Mouse (Mus musculus): ENCODE results near the gene Mlph. TPM values are rescaled to one million over a fixed set of nuclear protein-coding genes. Genes with fewer than 3 reads are reported as not detected.

The Mlph gene
- total RNA-seq, 1 experiment: 0.36 TPM

GRCm38 (mm10) chr1:90895004-90895403 lies 19.9 kb upstream of the Mlph start:
- peaks cover 0 to 2% of the 10 kb centered on the region in 2 experiments; a peak in 1 of 4 replicates for H3K4me1 ChIP-seq (ENCODE audit: control insufficient read depth in 2 of 2, insufficient read depth in 2 of 2, low read length in 2 of 2, poor library complexity in 1 of 2)
- in situ Hi-C loops (cut with MboI; ENCODE audit: low sequenced_read_pairs in 2 of 2, unreplicated experiment in 2 of 2): no loop called here
- no peak for TF ChIP-seq ZC3H11A (IDR thresholded peaks at IDR 0.05; ENCODE audit: borderline replicate concordance, low read depth, low read length)
- no peak for TF ChIP-seq HCFC1 (IDR thresholded peaks at IDR 0.05; ENCODE audit: borderline replicate concordance, insufficient read depth, low read length)
- no peak for TF ChIP-seq MAFK (IDR thresholded peaks at IDR 0.05; ENCODE audit: insufficient read depth, low read depth, low read length)
- TF ChIP-seq CHD2 (IDR thresholded peaks at IDR 0.05; ENCODE audit: low read depth, low read length): no peak
- TF ChIP-seq ZNF384 (IDR thresholded peaks at IDR 0.05; ENCODE audit: low read depth, low read length): no peak
- H3K9ac ChIP-seq (ENCODE audit: insufficient read depth, low read depth, low read length, poor library complexity, severe bottlenecking): no peak overlapping the region
- no peak overlapping the region for H3K27ac ChIP-seq (ENCODE audit: insufficient read depth, low read depth, low read length, poor library complexity, severe bottlenecking)
- H3K4me3 ChIP-seq (ENCODE audit: insufficient read depth in 1 of 2, low read depth in 1 of 2, low read length in 2 of 2, poor library complexity in 1 of 2, severe bottlenecking in 1 of 2): no peak overlapping the region
- H3K9me3 ChIP-seq (ENCODE audit: control insufficient read depth, insufficient read depth, low read depth, low read length): 0 out of 2 replicates have a peak, but pooled peaks cover 3% of the 10 kb centered on the region
- no peak for DNase-seq (ENCODE audit: low read depth, low spot score)
- no peaks in the 10 kb centered on the region for H3K36me3 ChIP-seq (ENCODE audit: control insufficient read depth, insufficient read depth, low read length, poor library complexity, severe bottlenecking)

DNA sequence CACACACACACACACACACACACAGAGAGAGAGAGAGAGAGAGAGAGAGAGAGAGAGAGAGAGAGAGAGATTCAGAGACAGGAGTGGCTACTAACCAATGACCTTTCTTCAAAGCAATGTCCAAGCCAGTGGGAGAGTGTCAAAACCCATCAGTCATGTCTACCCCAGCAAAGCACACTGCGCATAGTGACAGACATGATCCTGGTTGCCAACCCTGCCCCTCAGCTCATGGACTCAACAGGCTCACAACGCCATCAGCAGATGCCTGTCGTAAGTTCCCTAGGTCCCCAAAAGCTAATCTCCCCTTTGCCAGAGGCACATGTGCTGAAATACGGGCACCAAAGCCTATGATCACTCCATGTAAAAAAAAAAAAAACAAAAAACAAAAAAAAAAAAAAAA lies 18.6 kb upstream of the Mlph start:
- in situ Hi-C loops (cut with MboI; ENCODE audit: low sequenced_read_pairs in 2 of 2, unreplicated experiment in 2 of 2): no loop called here
- TF ChIP-seq ZNF384 (IDR thresholded peaks at IDR 0.05; ENCODE audit: low read depth, low read length): no peak
- no peak for TF ChIP-seq CHD2 (IDR thresholded peaks at IDR 0.05; ENCODE audit: low read depth, low read length)
- TF ChIP-seq MAFK (IDR thresholded peaks at IDR 0.05; ENCODE audit: insufficient read depth, low read depth, low read length): no peak
- TF ChIP-seq HCFC1 (IDR thresholded peaks at IDR 0.05; ENCODE audit: borderline replicate concordance, insufficient read depth, low read length): no peak
- TF ChIP-seq ZC3H11A (IDR thresholded peaks at IDR 0.05; ENCODE audit: borderline replicate concordance, low read depth, low read length): no peak
- H3K9ac ChIP-seq (ENCODE audit: insufficient read depth, low read depth, low read length, poor library complexity, severe bottlenecking): no peak overlapping the region
- no peak for DNase-seq (ENCODE audit: low read depth, low spot score)
- no peak overlapping the region for H3K27ac ChIP-seq (ENCODE audit: insufficient read depth, low read depth, low read length, poor library complexity, severe bottlenecking)
- no peaks in the 10 kb centered on the region for H3K9me3 ChIP-seq (ENCODE audit: control insufficient read depth, insufficient read depth, low read depth, low read length)
- H3K36me3 ChIP-seq (ENCODE audit: control insufficient read depth, insufficient read depth, low read length, poor library complexity, severe bottlenecking): no peaks in the 10 kb centered on the region
- peaks cover 0 to 5% of the 10 kb centered on the region in 2 experiments; a peak in 1 of 4 replicates for H3K4me1 ChIP-seq (ENCODE audit: control insufficient read depth in 2 of 2, insufficient read depth in 2 of 2, low read length in 2 of 2, poor library complexity in 1 of 2)
- no peak overlapping the region for H3K4me3 ChIP-seq (ENCODE audit: insufficient read depth in 1 of 2, low read depth in 1 of 2, low read length in 2 of 2, poor library complexity in 1 of 2, severe bottlenecking in 1 of 2)

DNA sequence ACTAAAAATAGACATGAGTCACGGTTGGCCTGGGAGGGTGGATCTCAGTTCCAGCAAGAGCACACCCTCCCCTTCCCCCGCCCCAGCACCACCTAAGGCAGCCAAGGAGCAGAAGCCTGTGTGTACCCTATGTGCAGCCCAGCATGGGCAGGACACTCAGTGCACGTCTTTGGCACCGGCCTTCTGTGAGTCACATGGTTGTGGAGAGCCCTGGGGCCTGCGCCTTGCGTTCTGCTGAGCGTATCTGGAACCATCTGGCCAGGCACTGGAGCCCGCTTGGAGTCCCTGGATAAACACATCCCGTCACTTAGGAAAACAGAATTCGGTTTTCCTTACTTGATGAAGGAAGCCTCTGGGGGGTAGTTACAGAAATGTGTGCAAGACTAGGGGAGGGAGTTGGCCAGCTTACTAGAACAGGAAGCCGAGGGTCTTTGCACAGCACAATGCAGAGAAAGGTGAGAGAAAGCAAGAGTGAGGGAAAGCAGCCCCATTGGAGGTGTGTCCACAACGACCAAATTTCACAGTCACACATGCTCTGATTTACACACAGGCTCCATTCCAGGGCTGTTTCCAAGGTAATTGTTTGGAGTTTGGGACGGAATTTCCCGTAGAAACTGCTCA lies 18.0 kb upstream of the Mlph start:
- H3K4me3 ChIP-seq (ENCODE audit: insufficient read depth in 1 of 2, low read depth in 1 of 2, low read length in 2 of 2, poor library complexity in 1 of 2, severe bottlenecking in 1 of 2): no peak overlapping the region
- H3K4me1 ChIP-seq (ENCODE audit: control insufficient read depth in 2 of 2, insufficient read depth in 2 of 2, low read length in 2 of 2, poor library complexity in 1 of 2): peaks cover 0 to 8% of the 10 kb centered on the region in 2 experiments; a peak in 1 of 4 replicates
- DNase-seq (ENCODE audit: low read depth, low spot score): no peak
- in situ Hi-C loops (cut with MboI; ENCODE audit: low sequenced_read_pairs in 2 of 2, unreplicated experiment in 2 of 2): no loop called here
- no peaks in the 10 kb centered on the region for H3K36me3 ChIP-seq (ENCODE audit: control insufficient read depth, insufficient read depth, low read length, poor library complexity, severe bottlenecking)
- no peak overlapping the region for H3K9ac ChIP-seq (ENCODE audit: insufficient read depth, low read depth, low read length, poor library complexity, severe bottlenecking)
- TF ChIP-seq MAFK (IDR thresholded peaks at IDR 0.05; ENCODE audit: insufficient read depth, low read depth, low read length): no peak
- TF ChIP-seq ZC3H11A (IDR thresholded peaks at IDR 0.05; ENCODE audit: borderline replicate concordance, low read depth, low read length): no peak
- TF ChIP-seq CHD2 (IDR thresholded peaks at IDR 0.05; ENCODE audit: low read depth, low read length): no peak
- no peak for TF ChIP-seq ZNF384 (IDR thresholded peaks at IDR 0.05; ENCODE audit: low read depth, low read length)
- TF ChIP-seq HCFC1 (IDR thresholded peaks at IDR 0.05; ENCODE audit: borderline replicate concordance, insufficient read depth, low read length): no peak
- no peak overlapping the region for H3K27ac ChIP-seq (ENCODE audit: insufficient read depth, low read depth, low read length, poor library complexity, severe bottlenecking)
- no peaks in the 10 kb centered on the region for H3K9me3 ChIP-seq (ENCODE audit: control insufficient read depth, insufficient read depth, low read depth, low read length)

DNA sequence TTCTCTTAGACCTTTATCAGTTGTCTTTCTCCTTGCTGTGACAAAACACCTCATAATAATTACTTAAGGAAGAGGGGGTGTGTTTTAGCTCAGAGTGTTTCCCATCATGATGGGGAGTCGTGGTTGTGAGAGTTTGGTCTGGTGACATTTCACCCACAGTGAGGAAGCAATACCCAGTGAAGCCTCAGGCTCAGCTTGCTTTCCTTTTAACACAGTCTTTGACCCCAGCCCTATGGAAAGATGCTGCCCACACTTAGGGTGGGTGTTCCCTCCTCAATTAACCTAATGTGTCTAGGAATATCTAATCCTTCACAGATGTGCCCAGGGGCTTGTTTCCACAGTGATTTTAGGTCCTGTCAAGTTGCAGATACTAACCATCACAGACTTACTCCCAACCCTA lies 16.9 kb upstream of the Mlph start:
- TF ChIP-seq ZNF384 (IDR thresholded peaks at IDR 0.05; ENCODE audit: low read depth, low read length): no peak
- no peak for TF ChIP-seq MAFK (IDR thresholded peaks at IDR 0.05; ENCODE audit: insufficient read depth, low read depth, low read length)
- no peak for TF ChIP-seq HCFC1 (IDR thresholded peaks at IDR 0.05; ENCODE audit: borderline replicate concordance, insufficient read depth, low read length)
- TF ChIP-seq CHD2 (IDR thresholded peaks at IDR 0.05; ENCODE audit: low read depth, low read length): no peak
- no peak for TF ChIP-seq ZC3H11A (IDR thresholded peaks at IDR 0.05; ENCODE audit: borderline replicate concordance, low read depth, low read length)
- no peak overlapping the region for H3K27ac ChIP-seq (ENCODE audit: insufficient read depth, low read depth, low read length, poor library complexity, severe bottlenecking)
- no peak for DNase-seq (ENCODE audit: low read depth, low spot score)

More for the DNA sequence above, 16.9 kb upstream of the Mlph start:
- Histone ChIP-seq H3K9ac (ENCODE audit: insufficient read depth, low read depth, low read length, poor library complexity, severe bottlenecking) (no peak overlapping the region), H3K9me3 (ENCODE audit: control insufficient read depth, insufficient read depth, low read depth, low read length) (no peaks in the 10 kb centered on the region), H3K36me3 (ENCODE audit: control insufficient read depth, insufficient read depth, low read length, poor library complexity, severe bottlenecking) (no peaks in the 10 kb centered on the region), H3K4me3 (ENCODE audit: insufficient read depth in 1 of 2, low read depth in 1 of 2, low read length in 2 of 2, poor library complexity in 1 of 2, severe bottlenecking in 1 of 2) (no peak overlapping the region), H3K4me1 (ENCODE audit: control insufficient read depth in 2 of 2, insufficient read depth in 2 of 2, low read length in 2 of 2, poor library complexity in 1 of 2) (peaks cover 0 to 8% of the 10 kb centered on the region in 2 experiments; a peak in 1 of 4 replicates)
- in situ Hi-C loops (cut with MboI; ENCODE audit: low sequenced_read_pairs in 2 of 2, unreplicated experiment in 2 of 2): no loop called here
